ENCODE assay signal across 8 mouse cellular contexts in genomic region chr17:31057891-31058744, GRCm38 (mm10). TPM values are rescaled to one million over a fixed set of nuclear protein-coding genes. Genes with fewer than 3 reads are reported as not detected.
DNase-seq lines count a peak whose midpoint lies in the region; ATAC-seq and TF ChIP-seq lines count a peak whose summit lies in the region.

No protein-coding gene starts in this region.

- no peak for TF ChIP-seq CTCF in bone marrow macrophage, adult 2 months (IDR thresholded peaks at IDR 0.05; ENCODE audit: low read depth, low read length)

- peak overlapping the region; percentile 92 for H3K4me2 ChIP-seq in kidney, embryonic 16.5 days (replicated peaks; ENCODE audit: low read depth, low read length)
- peak overlapping the region; percentile 63 for H3K4me2 ChIP-seq in midbrain, embryonic 12.5 days (replicated peaks)

- no peaks in the 10 kb centered on the region for H3K36me3 ChIP-seq in kidney, embryonic 16.5 days (ENCODE audit: insufficient read depth, low read length)
- H3K36me3 ChIP-seq in midbrain, embryonic 12.5 days: no peaks in the 10 kb centered on the region

- H3K4me1 ChIP-seq in kidney, embryonic 16.5 days (ENCODE audit: insufficient read depth, low read length): peaks cover 19% of the 10 kb centered on the region
- peaks cover 25% of the 10 kb centered on the region for H3K4me1 ChIP-seq in bone marrow macrophage, adult 2 months (ENCODE audit: control insufficient read depth, insufficient read depth, low read length)
- H3K4me1 ChIP-seq in midbrain, embryonic 12.5 days: peaks cover 36% of the 10 kb centered on the region

- H3K27ac ChIP-seq in kidney, embryonic 16.5 days (ENCODE audit: low read length): peak overlapping the region; percentile 55
- H3K27ac ChIP-seq in bone marrow macrophage, adult 2 months (ENCODE audit: insufficient read depth, low read depth, low read length): peak overlapping the region; percentile 94
- H3K27ac ChIP-seq in midbrain, embryonic 12.5 days (replicated peaks): peak overlapping the region; percentile 77

- H3K9me3 ChIP-seq in kidney, embryonic 16.5 days (ENCODE audit: low read length): peaks cover 12% of the 10 kb centered on the region
- peaks cover 12% of the 10 kb centered on the region; the same call in 1 of the 2 replicates for H3K9me3 ChIP-seq in midbrain, embryonic 12.5 days

- DNase-seq in kidney, adult 18-20 months: no peak
- peak; percentile 40 to 49 for DNase-seq in left cerebral cortex, adult 18-20 months (ENCODE audit: low spot score in 2 of 2)
- peak; percentile 56 for DNase-seq in testis, postnatal 10 days (ENCODE audit: low spot score)
- DNase-seq in natural killer cell, adult 2 months (ENCODE audit: low spot score in 2 of 2): no peak

- peak; percentile 32 for ATAC-seq in kidney, embryonic 16.5 days (ENCODE audit: low FRiP score, low TSS enrichment)
- ATAC-seq in erythroid progenitor cell, adult 5-6 weeks (replicated peaks; ENCODE audit: low FRiP score, poor library complexity, severe bottlenecking): 0 out of 2 replicates have a peak, but pooled peaks have one; percentile 25
- ATAC-seq in midbrain, embryonic 12.5 days (ENCODE audit: low FRiP score, low read depth): peak; percentile 50; the same call in 1 of the 2 replicates

- H3K4me3 ChIP-seq in kidney, embryonic 16.5 days (ENCODE audit: low read length): peak overlapping the region; percentile 60
- H3K4me3 ChIP-seq in bone marrow macrophage, adult 2 months (ENCODE audit: insufficient read depth, low read length): peak overlapping the region; percentile 97
- peak overlapping the region; percentile 54 for H3K4me3 ChIP-seq in midbrain, embryonic 12.5 days

- peaks cover 25% of the 10 kb centered on the region for H3K27me3 ChIP-seq in kidney, embryonic 16.5 days (ENCODE audit: insufficient read depth, low read length)
- H3K27me3 ChIP-seq in midbrain, embryonic 12.5 days: peaks cover 31% of the 10 kb centered on the region

- no peak for TF ChIP-seq POLR2A in bone marrow macrophage, adult 2 months (IDR thresholded peaks at IDR 0.05; ENCODE audit: borderline replicate concordance, low read depth, low read length)

- 1% methylated on average over 31 of the region's 31 CpGs for WGBS in kidney, embryonic 16.5 days
- WGBS in midbrain, embryonic 12.5 days: 1% methylated on average over 31 of the region's 31 CpGs

- H3K9ac ChIP-seq in kidney, embryonic 16.5 days (replicated peaks; ENCODE audit: low read length): peak overlapping the region; percentile 48
- H3K9ac ChIP-seq in midbrain, embryonic 12.5 days (replicated peaks): peak overlapping the region; percentile 65

RNA-seq across cellular contexts. Expression of gene Abcg1, which starts 0.6 kb away (rescaled TPM):
- polyA plus RNA-seq in kidney, embryonic 16.5 days (2015; fragmentation: Nextera tagmentation; extraction: Ambion mirVana): 8.5 and 9.2 TPM in 2 replicates
- polyA plus RNA-seq in bone marrow macrophage, adult 2 months (2012; ENCODE audit: insufficient read depth, insufficient read length, missing spikeins): 56.3 and 61.5 TPM in 2 replicates
- 6.5 and 6.7 TPM in 2 replicates for total RNA-seq in erythroid progenitor cell, adult 5-6 weeks (2015; ENCODE audit: low replicate concordance)
- total RNA-seq in erythroid progenitor cell, adult 5-6 weeks (2017; ENCODE audit: low replicate concordance): 3.6 and 9.9 TPM in 2 replicates
- total RNA-seq in left cerebral cortex, adult 18-20 months (2021): 10 to 100 TPM; 70.5 to 80.0 TPM
- polyA plus RNA-seq in midbrain, embryonic 12.5 days (2016; fragmentation: Nextera tagmentation; extraction: Ambion mirVana): 14.0 and 15.3 TPM in 2 replicates

Comparison
In these comparisons a context has a peak if more than half of its experiments do, and no peak if none do; other contexts are left out.
1. DNase-seq: peak in left cerebral cortex, adult 18-20 months (2 of 2) and testis, postnatal 10 days (single experiment); none in kidney, adult 18-20 months (single experiment) and natural killer cell, adult 2 months (0 of 2).
2. Peak in every context shown above with its lines, with median percentiles within 50 percentile points of each other: ATAC-seq, H3K27ac ChIP-seq and H3K4me3 ChIP-seq.